Mouse (Mus musculus) erythroblast, embryonic 14.5 days (primary cell): ENCODE data around the gene Pcsk2.

ENCODE experiments used
- GATA1 ChIP-seq: IDR thresholded peaks from 2 replicates; pipeline ENCODE4 v1.6.1; 2012; ENCODE audit warnings: low read length, inconsistent platforms, mixed read lengths
- TAL1 ChIP-seq: IDR thresholded peaks from 3 replicates; pipeline ENCODE4 v1.6.1; 2012; ENCODE audit warnings: low read length, inconsistent platforms, mixed read lengths

DNA sequence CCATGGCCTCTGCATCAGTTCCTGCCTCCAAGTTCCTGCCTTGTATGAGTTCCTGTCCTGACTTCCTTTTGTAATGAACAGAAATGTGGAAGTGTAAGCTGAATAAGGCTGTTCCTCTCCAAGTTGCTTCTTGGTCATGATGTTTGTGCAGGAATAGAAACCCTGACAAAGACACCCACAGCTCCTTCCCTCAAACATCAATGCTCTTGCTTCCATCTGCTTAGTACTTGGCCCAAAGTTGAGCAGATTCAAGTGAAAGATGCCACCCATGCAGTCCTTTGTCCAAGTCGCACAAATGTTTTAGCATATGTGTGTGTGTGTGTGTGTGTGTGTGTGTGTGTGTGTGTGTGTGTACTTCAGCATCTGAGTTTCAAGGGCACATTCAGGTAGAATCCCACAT is 97.3 kb downstream of the Pcsk2 start:
- TF ChIP-seq GATA1 (no peak), TAL1 (no peak)
